Mouse (Mus musculus) C2C12 (cell line): ENCODE measurements around the gene Cers2. TPM values are rescaled to one million over a fixed set of nuclear protein-coding genes. Genes with fewer than 3 reads are reported as not detected.
A peak's percentile ranks its signal among the peaks of the same experiment; 100 is the strongest.

Experiments used
- H3K27me3 ChIP-seq: one replicate; pipeline ENCODE4 v1.6.1; 2011; ENCODE audit not compliant: control insufficient read depth, insufficient read depth, insufficient read length
- H3K36me3 ChIP-seq: one replicate; pipeline ENCODE4 v1.6.1; 2011; ENCODE audit not compliant: control insufficient read depth, insufficient read depth
- H3K4me3 ChIP-seq: one replicate; pipeline ENCODE4 v1.5.1; 2011; ENCODE audit warnings: mild to moderate bottlenecking, control low read depth; ENCODE audit not compliant: poor library complexity, insufficient read depth, severe bottlenecking
- H3K79me2 ChIP-seq: one replicate; pipeline ENCODE4 v1.6.1; 2011; ENCODE audit not compliant: control insufficient read depth, insufficient read depth
- H3K79me3 ChIP-seq: one replicate; pipeline ENCODE4 v1.6.1; 2011; ENCODE audit warnings: low read depth, control low read depth
- H3ac ChIP-seq: one replicate; pipeline ENCODE3; 2011; ENCODE audit warnings: low read depth; ENCODE audit not compliant: control insufficient read depth, insufficient read length
- CEBPB ChIP-seq: IDR thresholded peaks from one replicate; pipeline ENCODE4 v1.6.1; 2011; ENCODE audit warnings: low read depth, mild to moderate bottlenecking, control low read depth, moderate library complexity
- CTCF ChIP-seq: IDR thresholded peaks from one replicate; pipeline ENCODE4 v1.5.1; 2011; ENCODE audit not compliant: control insufficient read depth, insufficient read depth, insufficient read length
- FOSL1 ChIP-seq: IDR thresholded peaks from one replicate; pipeline ENCODE4 v1.8.0; 2011; ENCODE audit warnings: mild to moderate bottlenecking, low read length; ENCODE audit not compliant: poor library complexity, insufficient read depth, severe bottlenecking
- MAX ChIP-seq: IDR thresholded peaks from one replicate; pipeline ENCODE4 v1.6.1; 2011; ENCODE audit warnings: mild to moderate bottlenecking, control low read depth
- MYOD1 ChIP-seq: IDR thresholded peaks from one replicate; pipeline ENCODE4 v1.6.1; 2011; ENCODE audit warnings: low read depth; ENCODE audit not compliant: control insufficient read depth, insufficient read length
- MYOG ChIP-seq: IDR thresholded peaks from one replicate; pipeline ENCODE4 v1.6.1; 2011; ENCODE audit not compliant: control insufficient read depth, insufficient read length; ENCODE audit errors: extremely low read depth
- USF1 ChIP-seq: IDR thresholded peaks from one replicate; pipeline ENCODE4 v1.6.1; 2011; ENCODE audit warnings: low read depth, mild to moderate bottlenecking, control low read depth, moderate library complexity
- polyA plus RNA-seq: library from polyadenylated mRNA; unstranded; fragments of >200 nt; fragmentation: generic; extraction: Trizol; gene quantifications from one replicate; pipeline ENCODE4 v1.2.1, GENCODE M21; 2012; ENCODE audit warnings: missing spikeins

Cers2 gene
- polyA plus RNA-seq, 1 experiment, result 146 TPM

DNA sequence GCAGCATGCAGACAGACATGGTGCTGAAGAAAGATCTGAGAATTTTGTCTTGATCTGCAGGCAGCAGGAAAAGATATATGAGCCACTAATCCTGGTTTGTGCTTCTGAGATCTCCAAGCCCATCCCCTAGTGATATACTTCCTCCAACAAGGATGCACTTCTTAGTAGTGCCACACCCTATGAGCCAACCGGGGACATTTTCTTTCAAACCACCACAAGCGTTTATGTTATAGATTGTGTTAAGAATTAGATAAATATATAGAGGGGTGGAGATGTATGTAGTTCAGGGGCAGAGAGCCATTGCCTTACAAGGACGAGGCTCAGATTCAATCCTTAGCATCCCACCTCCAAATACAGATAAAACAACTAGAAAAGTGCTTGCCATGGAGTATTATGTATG, 4.1 kb upstream of the Cers2 start:
- H3K27me3 ChIP-seq, result no peaks in the 10 kb centered on the region
- H3ac ChIP-seq, result no peak overlapping the region
- TF ChIP-seq FOSL1 (no peak), MYOG (no peak), USF1 (no peak), MYOD1 (no peak), MAX (no peak), CEBPB (no peak), CTCF (no peak)
- no peak overlapping the region for H3K4me3 ChIP-seq
- peaks cover 5% of the 10 kb centered on the region for H3K79me3 ChIP-seq
- H3K36me3 ChIP-seq, result no peaks in the 10 kb centered on the region
- peaks cover 30% of the 10 kb centered on the region for H3K79me2 ChIP-seq

DNA sequence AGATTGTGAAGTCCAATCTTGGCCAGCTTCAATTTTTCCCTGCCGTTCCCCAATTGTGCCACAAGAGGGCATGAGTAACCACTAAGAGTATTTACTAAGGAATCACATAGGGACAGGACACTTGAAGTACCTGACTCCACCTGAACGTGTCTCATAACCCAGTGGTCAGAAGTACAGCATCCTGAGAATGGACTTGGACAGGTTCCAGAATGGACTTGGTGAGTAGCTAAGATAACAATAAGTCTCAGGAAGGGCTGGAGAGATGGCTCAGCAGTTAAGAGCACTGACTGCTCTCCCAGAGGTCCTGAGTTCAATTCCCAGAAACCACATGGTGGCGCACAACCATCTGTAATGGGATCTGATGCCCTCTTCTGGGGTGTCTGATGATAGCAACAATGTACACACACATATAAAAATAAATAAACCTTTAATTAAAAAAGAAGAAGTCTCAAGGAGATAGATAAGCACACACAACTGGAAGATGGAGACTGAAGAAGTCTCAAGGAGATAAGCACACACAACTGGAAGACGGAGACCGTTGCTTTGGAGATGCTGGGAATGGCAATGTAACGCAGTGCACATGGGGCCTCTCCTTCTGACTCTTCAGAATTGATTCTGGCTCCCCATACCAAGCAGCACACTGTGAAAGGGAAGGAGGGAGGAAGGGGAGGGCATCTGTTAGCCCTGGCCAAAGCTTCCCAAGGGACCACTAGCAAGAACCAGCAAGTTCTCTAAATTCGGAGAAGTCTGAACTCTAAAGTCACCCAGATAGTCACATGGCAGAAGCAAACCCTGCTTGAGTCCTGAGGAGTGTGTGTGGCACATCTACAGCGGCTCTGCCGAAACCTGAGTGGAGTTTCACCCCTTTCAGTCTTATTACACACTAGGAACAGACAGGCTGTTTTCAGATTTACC, 3.4 kb upstream of the Cers2 start:
- no peaks in the 10 kb centered on the region for H3K27me3 ChIP-seq
- no peak for TF ChIP-seq MYOG
- peak; percentile 14 for TF ChIP-seq MAX
- no peak for TF ChIP-seq CEBPB
- TF ChIP-seq MYOD1, result no peak
- TF ChIP-seq CTCF, result no peak
- H3K79me3 ChIP-seq, result peaks cover 12% of the 10 kb centered on the region
- no peak overlapping the region for H3ac ChIP-seq
- no peaks in the 10 kb centered on the region for H3K36me3 ChIP-seq
- H3K79me2 ChIP-seq, result peaks cover 37% of the 10 kb centered on the region
- H3K4me3 ChIP-seq, result no peak overlapping the region

- Histone ChIP-seq H3ac (peak overlapping the region; percentile 10), H3K27me3 (no peaks in the 10 kb centered on the region), H3K79me2 (peaks cover 51% of the 10 kb centered on the region), H3K36me3 (peaks cover 6% of the 10 kb centered on the region), H3K4me3 (no peak overlapping the region), H3K79me3 (peaks cover 25% of the 10 kb centered on the region)
- TF ChIP-seq CEBPB (no peak), MYOD1 (peak; percentile 55), MAX (peak; percentile 88), MYOG (no peak), FOSL1 (peak; percentile 66), USF1 (peak; percentile 43)
Measured at GRCm38 (mm10) chr3:95312623-95313022, 2.0 kb upstream of the Cers2 start.

DNA sequence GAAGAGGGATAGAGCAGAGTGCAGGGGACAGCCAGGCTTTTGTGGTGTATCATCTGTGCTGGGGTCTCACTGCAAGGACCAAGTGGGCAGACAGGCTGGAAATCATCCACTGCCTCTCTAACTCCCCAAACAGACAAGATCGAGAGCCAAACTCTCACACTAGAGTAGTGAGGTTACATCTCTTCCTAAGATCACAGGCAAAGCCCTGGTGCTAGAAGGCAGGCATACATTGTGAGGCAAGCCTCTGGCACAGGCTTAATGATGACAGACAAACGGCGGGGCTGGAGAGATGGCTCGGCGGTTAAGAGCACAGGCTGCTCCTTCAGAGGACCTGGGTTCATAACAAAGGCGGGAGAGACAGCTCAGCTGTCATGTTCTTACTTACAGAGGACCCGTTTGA, 1.1 kb upstream of the Cers2 start:
- Histone ChIP-seq H3K79me3 (peaks cover 32% of the 10 kb centered on the region), H3K36me3 (peaks cover 12% of the 10 kb centered on the region), H3K27me3 (no peaks in the 10 kb centered on the region), H3K4me3 (peak overlapping the region; percentile 0), H3ac (no peak overlapping the region), H3K79me2 (peaks cover 60% of the 10 kb centered on the region)
- TF ChIP-seq MYOD1, result no peak
- no peak for TF ChIP-seq CEBPB
- no peak for TF ChIP-seq MYOG
- TF ChIP-seq FOSL1, result no peak
- no peak for TF ChIP-seq USF1
- TF ChIP-seq MAX, result no peak
- no peak for TF ChIP-seq CTCF

DNA sequence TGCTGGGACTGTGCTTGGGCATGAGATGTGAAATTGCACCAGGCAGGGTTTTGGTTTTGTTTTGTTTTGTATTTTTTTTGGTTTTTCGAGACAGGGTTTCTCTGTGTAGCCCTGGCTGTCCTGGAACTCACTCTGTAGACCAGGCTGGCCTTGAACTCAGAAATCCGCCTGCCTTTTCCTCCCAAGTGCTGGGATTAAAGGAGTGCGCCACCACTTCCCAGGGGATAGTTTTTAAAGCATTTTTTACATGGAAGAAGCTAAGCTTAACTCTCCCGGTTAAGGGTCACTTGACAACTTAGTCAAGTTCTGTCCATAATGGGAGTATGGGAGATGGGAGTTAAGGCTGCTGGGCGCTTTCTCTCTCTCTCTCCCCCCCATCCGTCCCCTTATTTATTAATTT, 516 bp upstream of the Cers2 start:
- Histone ChIP-seq H3K79me2 (peaks cover 66% of the 10 kb centered on the region), H3K36me3 (peaks cover 13% of the 10 kb centered on the region), H3K27me3 (no peaks in the 10 kb centered on the region), H3ac (no peak overlapping the region), H3K4me3 (peak overlapping the region; percentile 75), H3K79me3 (peaks cover 38% of the 10 kb centered on the region)
- TF ChIP-seq USF1, result no peak
- no peak for TF ChIP-seq FOSL1
- TF ChIP-seq MAX, result no peak
- no peak for TF ChIP-seq CTCF
- TF ChIP-seq CEBPB, result no peak
- TF ChIP-seq MYOG, result no peak
- no peak for TF ChIP-seq MYOD1
